Mouse (Mus musculus) CH12F3 (cell line): ENCODE results near the gene Rps15.

Experiments used
- in situ Hi-C: fragments of 300-500 bp; cut with MboI; formaldehyde crosslinking; loops from 2 replicates; pipeline ENCODE4 v1.14.3; 2020; ENCODE audit warnings: low sequenced_read_pairs

The Rps15 gene

DNA sequence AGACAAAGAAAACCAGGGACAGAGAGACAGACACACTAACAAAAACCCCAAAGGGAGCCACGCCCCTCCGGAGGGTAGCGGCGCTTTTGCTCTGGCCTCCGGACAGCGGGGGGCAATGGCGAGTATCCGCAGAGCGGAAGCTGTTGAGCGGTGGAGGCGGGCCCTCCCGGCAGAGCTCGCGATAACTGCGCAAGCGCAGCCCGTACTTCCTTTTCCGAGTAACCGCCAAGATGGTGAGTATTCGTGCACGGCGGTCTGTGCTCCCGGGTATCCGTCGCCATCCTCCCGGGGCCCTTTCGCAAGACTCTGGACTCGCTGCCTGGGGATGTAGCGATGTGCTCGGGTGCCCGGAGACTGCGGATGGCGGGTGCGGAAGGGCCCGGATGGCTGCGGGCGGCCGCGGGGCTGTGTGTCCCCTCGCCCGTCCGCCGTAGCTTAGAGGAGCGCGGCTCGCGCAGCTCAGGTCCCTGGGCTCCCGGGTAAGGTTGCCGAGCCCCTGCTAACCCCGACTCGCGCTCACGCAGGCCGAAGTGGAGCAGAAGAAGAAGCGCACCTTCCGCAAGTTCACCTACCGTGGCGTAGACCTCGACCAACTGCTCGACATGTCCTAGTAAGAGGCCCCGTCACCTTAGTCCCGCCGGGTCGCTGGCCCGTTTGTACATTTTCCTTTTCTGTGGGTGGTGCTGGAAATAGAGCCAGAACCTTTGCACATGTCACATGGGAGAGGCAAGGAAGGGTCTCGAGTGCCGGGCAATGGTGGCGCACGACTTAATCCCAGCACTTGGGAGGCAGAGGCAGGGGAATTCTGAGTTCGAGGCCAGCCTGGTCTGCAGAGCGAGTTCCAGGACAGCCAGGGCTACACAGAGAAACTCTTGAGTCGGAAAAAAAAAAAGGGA lies at the start of gene Rps15:
Gene Rps15 (plus strand): TSS at position 203 of the 896 bp plus-strand sequence.
- in situ Hi-C loops, result no loop called here

DNA sequence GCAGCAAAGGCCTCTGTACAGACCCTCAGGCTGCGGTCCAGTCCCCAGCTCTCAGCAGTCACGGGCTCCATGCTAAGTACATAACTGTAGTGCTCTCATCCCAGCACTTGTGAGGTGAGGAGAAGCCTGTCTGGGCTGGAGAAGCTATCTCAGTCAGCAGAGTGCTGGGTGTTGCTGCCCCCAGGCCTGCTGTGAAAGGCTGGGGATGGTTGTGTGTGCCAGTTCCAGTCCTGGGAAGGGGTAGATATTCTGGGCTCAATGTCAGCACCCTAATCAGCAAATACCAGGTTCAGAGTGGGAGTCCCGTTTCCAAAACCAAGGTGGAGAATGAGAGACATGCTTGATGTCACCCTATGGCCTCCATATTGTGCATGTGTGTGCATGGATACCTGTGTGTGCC lies 49.6 kb upstream of the Rps15 start:
- in situ Hi-C loops, result no loop called here

DNA sequence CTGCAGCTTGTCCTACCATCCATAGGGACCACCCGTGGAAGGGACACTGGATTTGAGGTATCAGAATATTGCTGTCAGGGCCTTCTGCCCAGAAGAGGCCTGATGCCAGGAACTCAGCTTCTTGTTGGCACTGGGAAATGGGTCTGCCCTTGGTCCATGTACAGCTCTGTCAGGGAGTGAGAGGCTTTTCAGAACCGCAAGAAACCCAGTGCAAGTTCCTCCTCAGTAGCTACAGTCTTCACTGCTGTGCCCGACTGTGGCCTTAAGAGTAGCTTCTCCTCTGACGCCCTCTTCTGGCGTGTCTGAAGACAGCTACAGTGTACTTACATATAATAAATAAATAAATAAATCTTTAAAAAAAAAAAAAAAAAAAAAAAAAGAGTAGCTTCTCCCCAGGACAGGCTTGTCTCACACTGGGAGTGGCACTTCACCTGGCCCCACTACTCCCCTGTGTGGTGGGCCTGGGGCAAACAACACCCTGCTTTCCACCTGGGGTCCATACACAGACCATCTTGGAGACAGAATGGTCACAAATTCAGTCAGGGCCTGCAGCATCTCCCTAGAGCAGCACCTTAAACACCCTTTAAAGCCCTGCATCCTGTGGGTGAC lies 47.4 kb upstream of the Rps15 start:
- in situ Hi-C loops, result loop anchor here (5.0 kb wide), 1 partner anchor 68 kb away; the partner anchor contains the start of gene Efna2

DNA sequence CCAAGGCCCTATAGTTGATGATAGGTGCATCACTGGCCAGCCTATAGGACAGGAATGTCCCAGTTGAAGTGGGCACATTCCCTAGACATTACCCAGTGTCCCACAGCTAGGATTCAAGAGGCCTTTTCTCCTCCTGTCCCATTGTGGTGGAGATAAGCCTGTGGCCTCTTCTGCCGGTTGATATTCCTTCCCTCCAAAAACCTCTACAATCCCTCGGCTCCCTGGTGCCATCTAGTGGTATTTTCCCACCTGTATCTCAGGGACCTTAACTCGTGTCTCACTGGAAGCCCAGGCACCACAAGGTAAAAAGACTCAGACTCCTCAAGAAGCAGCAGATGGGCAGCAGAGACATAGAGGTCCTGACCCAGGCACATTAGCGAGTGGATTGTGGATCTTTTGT lies 46.7 kb upstream of the Rps15 start:
- in situ Hi-C loops, result loop anchor here (5.0 kb wide), 1 partner anchor 68 kb away; the partner anchor contains the start of gene Efna2

DNA sequence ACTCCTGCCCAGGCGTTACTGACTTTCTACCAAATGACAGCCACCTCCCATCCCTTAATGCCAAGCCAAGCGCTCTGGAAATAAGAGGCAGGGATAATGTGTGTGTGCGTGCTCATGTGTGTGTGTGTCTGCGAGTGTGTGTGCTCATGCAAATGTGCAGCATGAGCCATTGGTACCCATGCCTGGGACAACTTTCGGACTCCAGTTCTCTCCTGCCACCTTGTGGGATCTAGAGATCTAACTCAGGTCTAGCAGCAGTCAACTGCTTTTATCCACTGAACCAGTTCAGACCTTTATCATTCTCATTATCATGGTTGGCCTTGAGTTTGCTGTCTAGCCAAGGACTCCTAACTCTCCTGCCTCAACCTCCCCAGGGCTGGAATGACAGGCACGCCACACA lies 44.4 kb upstream of the Rps15 start:
- in situ Hi-C loops, result loop anchor here (5.0 kb wide), 1 partner anchor 71 kb away; the partner anchor contains the start of gene Efna2

DNA sequence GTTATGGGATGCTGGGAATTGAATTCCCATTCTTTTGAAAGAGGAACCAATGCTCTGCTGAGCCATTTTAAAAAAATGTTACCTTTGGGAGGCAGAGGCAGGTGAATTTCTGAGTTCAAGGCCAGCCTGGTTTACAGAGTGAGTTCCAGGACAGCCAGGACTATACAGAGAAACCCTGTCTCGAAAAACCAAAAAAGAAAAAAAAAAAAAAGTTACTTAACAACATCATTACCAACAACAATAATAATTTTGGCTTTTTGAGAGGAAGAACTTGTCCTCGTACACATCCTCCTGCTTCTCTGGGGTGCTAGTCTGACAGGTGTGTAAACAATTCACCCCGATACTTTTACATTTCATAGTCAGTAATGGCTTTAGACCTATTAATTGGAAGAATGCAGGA lies 43.8 kb upstream of the Rps15 start:
- in situ Hi-C loops, result loop anchor here (5.0 kb wide), 1 partner anchor 71 kb away; the partner anchor contains the start of gene Efna2

DNA sequence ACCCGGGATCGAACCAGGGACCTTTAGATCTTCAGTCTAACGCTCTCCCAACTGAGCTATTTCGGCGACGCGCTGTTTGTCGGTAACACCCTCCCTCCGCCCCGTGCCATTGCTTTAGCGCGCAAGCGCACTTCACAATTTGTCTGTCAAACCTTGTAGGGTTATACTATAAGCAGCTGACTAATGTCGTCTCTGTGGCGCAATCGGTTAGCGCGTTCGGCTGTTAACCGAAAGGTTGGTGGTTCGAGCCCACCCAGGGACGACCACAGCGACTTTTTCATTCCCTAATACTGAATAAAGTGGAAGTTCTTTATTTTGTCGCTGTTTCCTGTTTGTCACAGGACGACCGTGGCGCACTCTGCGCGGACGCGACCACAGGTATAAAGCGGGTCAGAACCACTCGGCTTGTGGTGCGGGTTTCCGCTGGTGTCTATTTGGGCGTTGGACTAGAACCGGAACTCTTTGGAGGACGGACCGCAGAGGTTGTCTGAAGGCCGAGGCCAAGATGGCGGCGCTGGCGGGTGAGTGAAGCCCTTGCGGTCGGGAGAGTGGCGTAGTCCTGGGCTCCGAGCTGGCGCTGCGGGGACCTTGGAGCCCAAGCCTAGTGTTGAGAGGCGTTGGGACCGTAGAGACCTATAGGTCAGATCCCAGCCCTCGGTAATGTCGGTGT lies 43.1 kb upstream of the Rps15 start, which contains the start of gene Ndufs7:
Gene Ndufs7 (plus strand): TSS at position 151 of the 670 bp plus-strand sequence.
- in situ Hi-C loops, result loop anchor here (5.0 kb wide), 1 partner anchor 72 kb away; the partner anchor contains the start of gene Efna2

DNA sequence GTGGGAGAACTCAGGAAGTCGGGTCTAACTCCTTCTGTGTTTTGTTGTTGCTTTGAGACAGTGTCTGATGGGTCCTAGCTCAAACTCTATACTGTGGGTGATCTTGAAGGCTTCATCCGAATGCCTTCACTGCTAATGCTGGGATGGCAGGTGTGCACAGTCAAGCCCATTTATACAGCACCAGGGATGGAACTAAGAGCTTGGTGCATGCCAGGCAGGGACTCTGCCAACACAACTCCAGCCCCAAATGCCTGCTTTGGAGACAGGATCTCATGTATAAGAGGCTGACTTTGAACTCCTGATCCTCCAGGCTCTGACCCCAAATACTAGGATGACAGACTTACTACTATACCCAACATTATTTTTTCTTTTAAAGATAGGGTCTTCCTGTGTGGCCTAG lies 42.2 kb upstream of the Rps15 start:
- in situ Hi-C loops, result no loop called here

DNA sequence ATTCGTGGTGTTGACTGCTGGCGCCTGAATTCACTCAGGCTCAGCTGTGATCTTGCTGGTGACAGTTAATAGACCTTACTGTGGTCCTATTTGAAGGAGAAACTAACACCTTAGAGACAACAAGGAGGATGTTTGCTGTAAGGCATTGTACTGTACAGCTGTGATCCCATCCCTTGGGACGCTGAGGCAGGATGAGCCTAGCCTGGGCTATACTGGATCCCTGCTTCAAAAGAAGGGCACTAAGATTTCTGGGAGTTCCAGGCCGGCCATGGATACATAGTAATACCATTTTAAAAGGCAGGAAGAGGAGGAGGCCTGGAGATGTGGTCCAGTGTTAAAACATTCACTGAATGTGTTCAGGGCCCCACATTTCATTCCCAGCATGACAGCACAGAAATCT lies 41.7 kb upstream of the Rps15 start:
- in situ Hi-C loops, result no loop called here

DNA sequence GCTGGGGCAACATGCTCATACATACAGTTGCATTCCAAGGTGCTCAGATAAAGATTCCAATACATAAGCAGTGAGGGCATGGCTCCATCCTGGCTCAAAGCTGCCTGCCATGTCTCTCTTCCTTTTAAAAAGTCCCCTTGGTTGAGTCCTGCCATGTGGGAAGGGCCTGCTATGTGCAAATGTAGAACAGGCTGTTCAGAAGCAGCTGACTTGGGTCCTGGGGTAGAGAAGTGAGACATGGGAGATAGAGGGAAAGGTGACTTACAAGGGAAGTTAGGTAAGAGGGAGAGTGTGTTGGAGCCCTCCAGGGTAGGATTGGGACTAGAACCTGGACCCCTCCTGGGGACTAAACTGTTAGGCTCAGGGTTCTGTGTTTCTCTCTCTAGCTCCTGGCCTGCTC lies 40.2 kb upstream of the Rps15 start:
- in situ Hi-C loops, result no loop called here

DNA sequence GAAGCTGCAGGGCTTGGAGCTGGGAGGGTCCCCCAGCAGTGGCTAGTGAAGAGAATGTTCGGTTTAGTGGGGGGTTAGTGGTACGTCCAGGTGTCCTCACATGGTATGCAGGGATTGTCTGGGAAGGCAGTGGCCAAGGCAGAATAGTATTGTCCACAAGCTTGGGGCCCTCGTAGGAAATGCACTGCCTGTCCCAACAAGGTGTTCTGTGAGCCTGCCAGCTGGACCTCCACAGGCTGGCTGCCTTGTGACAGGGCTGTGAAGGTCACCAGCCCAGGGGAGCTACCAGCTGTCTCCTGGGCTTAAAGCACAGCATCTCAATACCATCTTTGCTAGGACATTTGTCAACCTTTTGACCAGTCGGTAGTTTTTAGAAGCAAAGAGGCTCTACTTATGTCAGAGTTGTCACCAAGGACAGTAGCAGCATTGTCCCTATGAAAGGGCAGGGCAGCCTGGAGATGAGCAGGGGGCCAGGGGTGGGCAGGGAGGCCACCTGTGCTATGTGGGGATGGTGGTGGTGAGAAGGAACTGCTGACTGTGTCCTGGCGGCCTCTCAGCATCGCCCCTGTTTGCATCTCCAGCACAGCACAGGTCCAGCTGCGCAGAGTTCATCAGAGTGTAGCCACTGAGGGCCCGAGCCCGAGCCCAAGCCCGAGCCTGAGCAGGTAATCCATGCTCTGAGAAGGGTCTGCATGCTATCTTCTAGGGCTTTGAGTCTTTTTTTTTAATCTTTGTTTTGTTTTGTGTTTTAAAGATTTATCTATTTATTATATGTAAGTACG lies 39.6 kb upstream of the Rps15 start:
- in situ Hi-C loops, result no loop called here

DNA sequence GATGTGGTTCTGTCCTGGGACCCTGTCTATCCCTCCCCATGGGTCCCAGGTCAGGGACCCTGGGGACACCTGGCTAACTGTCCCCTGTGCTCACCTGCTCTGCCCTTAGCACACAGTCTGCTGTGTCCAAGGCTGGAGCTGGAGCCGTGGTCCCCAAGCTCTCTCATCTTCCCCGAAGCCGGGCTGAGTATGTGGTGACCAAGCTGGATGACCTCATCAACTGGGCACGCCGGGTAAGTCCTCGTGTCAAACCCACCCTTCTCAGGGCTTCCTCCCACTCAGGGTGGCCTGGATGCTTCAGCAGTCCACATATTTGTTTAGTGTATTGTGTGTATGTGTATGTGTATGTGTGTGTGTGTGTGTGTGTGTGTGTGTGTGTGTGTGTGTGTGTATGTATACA lies 38.7 kb upstream of the Rps15 start:
- in situ Hi-C loops, result no loop called here

DNA sequence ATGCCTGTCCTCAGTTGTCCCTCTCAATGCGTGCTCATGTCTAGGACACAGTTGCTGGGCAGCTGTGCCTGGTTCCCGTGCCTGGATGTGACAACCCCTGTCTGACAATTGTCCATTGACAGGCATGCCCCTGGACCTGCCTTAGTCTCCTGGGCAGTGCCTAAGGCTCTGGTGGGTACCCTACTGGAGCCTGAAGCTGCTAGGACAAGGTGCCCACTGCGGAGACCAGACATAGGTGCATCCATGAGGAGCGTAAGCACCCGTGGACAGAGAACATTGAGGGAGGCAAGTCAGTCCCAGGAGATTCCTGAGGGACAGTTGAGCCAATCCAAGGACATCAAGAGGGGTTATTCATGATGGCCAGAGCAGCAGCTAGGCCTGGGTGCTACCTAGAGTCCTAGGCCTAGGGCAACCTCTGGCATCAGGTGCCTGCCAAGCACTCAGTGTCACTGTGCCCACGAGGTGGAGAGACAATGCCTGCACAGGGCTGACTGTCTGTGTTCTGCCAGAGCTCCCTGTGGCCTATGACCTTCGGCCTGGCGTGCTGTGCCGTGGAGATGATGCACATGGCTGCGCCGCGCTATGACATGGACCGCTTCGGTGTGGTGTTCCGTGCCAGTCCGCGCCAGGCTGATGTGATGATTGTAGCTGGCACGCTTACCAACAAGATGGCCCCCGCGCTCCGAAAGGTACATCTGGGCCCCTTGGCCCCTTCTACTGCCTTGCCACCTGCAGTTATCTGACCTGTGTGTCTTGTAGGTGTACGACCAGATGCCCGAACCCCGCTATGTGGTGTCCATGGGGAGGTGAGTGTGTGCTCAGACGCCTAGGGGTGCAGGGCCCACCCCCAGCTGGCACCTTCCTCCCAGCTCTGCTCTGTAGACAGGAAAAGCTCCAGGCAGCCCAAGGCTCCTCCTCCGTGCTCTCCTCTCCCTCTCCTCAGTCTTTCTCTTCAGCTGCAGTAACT lies 37.6 kb upstream of the Rps15 start:
- in situ Hi-C loops, result no loop called here

DNA sequence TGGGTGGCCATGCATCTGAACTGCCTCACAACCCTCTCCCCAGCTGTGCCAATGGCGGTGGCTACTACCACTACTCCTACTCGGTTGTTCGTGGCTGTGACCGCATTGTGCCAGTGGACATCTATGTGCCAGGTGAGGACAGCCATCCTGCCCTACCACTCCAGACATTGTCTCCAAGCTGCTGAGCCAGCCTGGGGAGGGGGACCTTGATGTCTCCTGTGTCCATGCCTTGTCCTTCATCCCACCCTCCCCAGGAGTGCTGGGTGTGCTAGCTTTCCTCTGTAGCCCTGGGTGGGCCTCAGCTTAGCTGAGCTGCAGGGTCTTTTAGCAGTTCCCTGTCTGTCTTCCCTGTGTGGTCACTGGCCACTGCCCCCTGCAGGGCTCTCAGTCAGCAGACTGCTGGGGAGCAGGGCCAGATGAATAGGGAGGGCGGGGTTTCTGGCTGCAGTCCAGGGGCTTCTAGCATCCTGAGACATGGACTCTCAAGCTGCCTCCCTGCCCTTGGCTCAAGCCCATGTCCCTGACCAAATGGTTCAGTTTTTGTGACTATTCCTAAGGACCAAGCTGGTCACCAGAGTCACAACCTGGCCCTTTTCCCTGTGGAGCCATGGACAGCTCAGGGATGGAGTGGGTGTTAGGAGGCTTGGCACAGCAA lies 36.2 kb upstream of the Rps15 start:
- in situ Hi-C loops, result no loop called here

DNA sequence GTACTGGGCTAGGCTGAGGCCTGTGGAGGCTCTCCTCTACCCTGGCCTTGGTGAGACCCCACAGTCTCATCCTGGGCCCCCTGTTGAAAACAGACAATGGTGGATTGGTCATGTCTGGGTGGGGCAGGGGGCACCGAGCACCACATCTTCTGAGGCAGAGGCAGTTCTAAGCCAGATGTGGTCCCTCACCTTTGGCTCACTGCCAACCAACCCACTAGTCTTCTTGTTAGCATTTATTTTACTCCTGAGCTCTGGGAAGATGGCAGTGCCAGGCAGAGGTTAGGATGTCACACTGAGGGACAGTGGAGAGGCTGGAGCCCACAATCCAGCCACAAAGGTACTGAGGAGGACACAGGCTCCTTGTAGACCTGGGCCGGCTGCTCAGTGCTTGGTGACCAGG lies 34.3 kb upstream of the Rps15 start:
- in situ Hi-C loops, result no loop called here

DNA sequence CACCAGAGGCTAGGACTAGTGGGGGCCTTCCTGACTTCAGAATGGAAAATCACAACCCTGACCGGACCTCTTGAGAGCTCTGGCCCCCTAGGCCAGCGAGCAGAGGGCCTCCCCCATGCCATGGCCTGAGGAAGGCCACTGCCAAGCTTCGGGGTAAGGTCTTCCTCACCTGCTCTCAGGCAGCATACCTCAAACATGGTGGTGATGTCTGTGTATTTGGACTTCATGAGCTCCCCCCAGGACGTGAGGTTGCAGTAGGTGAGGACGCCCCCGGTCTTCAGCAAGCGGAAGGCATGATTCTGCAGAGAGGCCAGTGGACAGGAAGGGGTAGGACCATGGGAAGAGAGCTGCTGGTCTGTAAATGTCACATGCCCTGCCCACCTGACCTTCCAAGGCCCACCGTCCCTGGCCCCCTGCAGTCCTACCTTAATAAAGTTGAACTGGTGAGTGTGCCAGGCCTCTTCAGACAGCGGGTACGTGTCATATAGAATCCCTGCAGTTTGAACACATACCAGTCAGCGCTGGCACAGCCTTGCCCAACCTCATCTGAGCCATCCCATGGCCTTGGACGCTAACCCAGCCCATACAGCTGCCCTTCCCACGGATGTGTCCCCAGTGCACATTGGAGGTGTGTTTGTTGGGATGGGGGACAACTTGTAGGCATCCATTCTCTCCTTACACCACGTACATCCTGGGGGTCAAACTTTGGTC lies 33.3 kb upstream of the Rps15 start:
- in situ Hi-C loops, result no loop called here

DNA sequence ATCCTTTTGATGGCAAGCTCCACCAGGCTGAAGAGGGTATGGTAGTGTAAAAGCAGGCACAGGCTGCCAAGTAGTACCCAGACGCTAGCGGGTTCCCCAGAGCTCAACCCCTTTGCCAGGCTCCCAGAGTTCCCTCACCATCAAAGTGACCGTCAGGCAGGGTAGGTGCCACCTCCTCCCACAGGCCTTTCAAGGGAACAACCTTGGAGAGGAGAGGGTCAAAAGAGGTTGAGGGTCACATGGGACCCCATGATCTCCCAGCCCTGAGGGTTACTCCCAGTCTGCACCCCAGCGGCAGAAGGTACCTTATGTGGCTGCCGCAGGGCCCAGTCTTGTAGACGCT lies 32.8 kb upstream of the Rps15 start:
- in situ Hi-C loops, result no loop called here

DNA sequence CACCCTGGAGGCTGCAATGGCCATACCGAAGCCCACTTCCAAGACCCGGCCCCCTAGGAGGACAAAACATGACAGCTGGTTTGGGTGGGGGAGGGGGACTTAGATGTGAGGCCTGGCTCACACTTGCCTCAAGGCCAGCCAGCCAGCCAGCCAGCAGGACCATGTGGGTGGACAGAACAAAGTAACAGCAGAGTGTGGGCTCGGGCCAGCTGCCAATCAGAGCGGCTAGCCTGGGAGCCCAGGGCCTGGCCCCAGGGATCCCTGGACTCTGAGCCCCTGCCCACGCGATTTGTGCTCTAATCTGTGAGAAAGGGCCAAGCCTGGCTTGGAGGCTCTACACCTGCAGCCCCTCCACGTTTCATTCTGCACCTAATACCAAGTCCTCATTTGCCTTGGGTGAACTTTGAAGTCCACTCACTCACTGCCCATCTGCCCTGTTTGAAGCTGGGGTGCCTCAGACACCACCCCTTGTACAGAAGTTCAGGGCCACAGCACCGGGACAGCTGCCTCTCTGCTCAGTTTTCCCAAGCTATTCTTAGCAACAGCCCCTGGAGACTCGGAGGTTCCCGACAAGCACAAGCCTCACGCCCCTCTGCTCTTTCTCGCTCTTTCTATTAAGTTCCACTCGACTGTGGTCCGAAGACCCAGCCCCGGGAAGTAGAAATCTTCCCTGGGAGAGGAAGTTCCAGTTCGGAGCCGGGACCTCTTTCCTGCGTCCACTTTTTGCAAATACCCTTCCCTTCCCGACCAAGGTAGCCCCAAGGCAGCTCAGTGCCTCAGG lies 32.2 kb upstream of the Rps15 start:
- in situ Hi-C loops, result no loop called here
